Mouse (Mus musculus) stomach, embryonic 16.5 days (tissue): ENCODE measurements around the gene Gm36210. TPM values are rescaled to one million over a fixed set of nuclear protein-coding genes. Genes with fewer than 3 reads are reported as not detected.

ENCODE experiments used
- ATAC-seq: fragments of 200-750 bp; cut with Nextera tagmentation; 2 replicates; pipeline ENCODE4 v1.8.0; 2017; ENCODE audit warnings: moderate number of reproducible peaks, moderate TSS enrichment; ENCODE audit not compliant: insufficient read depth, low FRiP score
- H3K27ac ChIP-seq: fragments of 300-500 bp; sonication (generic); 2 replicates; pipeline ENCODE4 v1.5.1; 2014; ENCODE audit warnings: low read length
- H3K27me3 ChIP-seq: fragments of 300-500 bp; sonication (generic); 2 replicates; pipeline ENCODE4 v1.6.1; 2014; ENCODE audit warnings: low read length, control low read depth, mixed read lengths; ENCODE audit not compliant: control insufficient read depth, insufficient read depth
- H3K36me3 ChIP-seq: fragments of 300-500 bp; sonication (generic); 2 replicates; pipeline ENCODE4 v1.6.1; 2014; ENCODE audit warnings: low read length; ENCODE audit not compliant: control insufficient read depth, insufficient read depth
- H3K4me1 ChIP-seq: fragments of 300-500 bp; sonication (generic); 2 replicates; pipeline ENCODE4 v1.6.1; 2014; ENCODE audit warnings: low read length, control low read depth, mixed read lengths; ENCODE audit not compliant: control insufficient read depth, insufficient read depth
- H3K4me2 ChIP-seq: fragments of 300-500 bp; sonication (generic); 2 replicates; pipeline ENCODE4 v1.6.1; 2014; ENCODE audit warnings: low read depth, low read length, mixed read lengths
- H3K4me3 ChIP-seq: fragments of 300-500 bp; sonication (generic); replicated peaks from 2 replicates; pipeline ENCODE4 v1.5.1; 2014; ENCODE audit warnings: mild to moderate bottlenecking, low read length
- H3K9ac ChIP-seq: fragments of 300-500 bp; sonication (generic); 2 replicates; pipeline ENCODE4 v1.6.1; 2014; ENCODE audit warnings: low read length
- H3K9me3 ChIP-seq: fragments of 300-500 bp; sonication (generic); replicated peaks from 2 replicates; pipeline ENCODE4 v1.6.1; 2016; ENCODE audit warnings: low read length, control low read depth; ENCODE audit not compliant: control insufficient read depth
- WGBS: fragments of 180-500 bp; shearing (Covaris S2); extraction: QIAGEN DNeasy Blood & Tissue Kit; methylation state at CpG from one replicate; pipeline ENCODE4 v1.1.7; 2014; 5-methylcytosine and 5-hydroxymethylcytosine counted together
- polyA plus RNA-seq: library from polyadenylated mRNA; unstranded; fragments of >200 nt; fragmentation: Nextera tagmentation; extraction: Ambion mirVana; gene quantifications from 2 replicates; pipeline ENCODE4 v1.2.1, GENCODE M21; 2015

Gene Gm36210
- polyA plus RNA-seq, 1 experiment from 2014 or later = 0.10 TPM

DNA sequence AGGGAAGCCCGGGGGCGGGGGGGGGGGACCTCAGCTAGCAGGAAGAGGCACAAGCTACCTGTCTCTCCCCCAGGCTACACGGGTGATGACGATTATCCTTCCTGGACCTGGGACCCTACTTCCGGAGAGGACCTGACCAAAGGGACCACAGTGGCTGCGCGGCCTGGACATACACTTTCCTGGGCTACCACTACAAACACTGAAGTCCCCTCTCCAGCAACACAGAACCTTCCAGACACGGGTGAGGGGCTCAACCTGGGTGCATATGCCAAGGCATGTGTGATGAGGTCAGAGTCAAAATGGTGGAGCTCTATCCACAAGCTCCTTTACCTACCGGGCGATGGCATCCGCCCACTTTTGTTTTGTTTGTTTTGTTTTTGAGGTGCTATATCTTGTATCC lies 31.1 kb upstream of the Gm36210 start:
- H3K4me2 ChIP-seq = no peak overlapping the region
- 71% methylated on average over 11 of the region's 11 CpGs for WGBS
- ATAC-seq = no peak
- no peak overlapping the region for H3K9ac ChIP-seq
- no peaks in the 10 kb centered on the region for H3K27me3 ChIP-seq
- no peaks in the 10 kb centered on the region for H3K4me1 ChIP-seq
- H3K36me3 ChIP-seq = no peaks in the 10 kb centered on the region
- 0 out of 2 replicates have a peak, but pooled peaks cover 4% of the 10 kb centered on the region for H3K9me3 ChIP-seq
- no peak overlapping the region for H3K27ac ChIP-seq
- H3K4me3 ChIP-seq = no peak overlapping the region

DNA sequence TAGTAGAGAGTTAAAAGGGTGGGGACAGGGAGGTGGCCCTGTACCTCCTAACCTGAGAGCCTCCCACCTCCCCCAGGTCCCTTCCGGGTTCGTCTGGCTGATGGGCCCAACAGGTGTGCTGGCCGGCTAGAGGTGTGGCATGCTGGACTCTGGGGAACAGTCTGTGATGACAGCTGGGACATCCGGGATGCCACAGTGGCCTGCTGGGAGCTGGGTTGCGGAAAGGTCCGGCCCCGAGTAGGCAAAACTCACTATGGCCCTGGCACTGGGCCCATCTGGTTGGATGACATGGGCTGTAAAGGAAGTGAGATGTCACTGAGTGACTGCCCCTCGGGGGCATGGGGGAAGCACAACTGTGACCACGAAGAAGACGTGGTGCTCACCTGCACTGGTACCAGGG lies 30.5 kb upstream of the Gm36210 start:
- Histone ChIP-seq H3K27ac (no peak overlapping the region), H3K4me3 (no peak overlapping the region), H3K4me2 (no peak overlapping the region), H3K27me3 (no peaks in the 10 kb centered on the region), H3K36me3 (no peaks in the 10 kb centered on the region), H3K9me3 (0 out of 2 replicates have a peak, but pooled peaks cover 4% of the 10 kb centered on the region), H3K9ac (no peak overlapping the region), H3K4me1 (no peaks in the 10 kb centered on the region)
- 78% methylated on average over 10 of the region's 10 CpGs for WGBS
- ATAC-seq = no peak; the same call in 1 of the 2 replicates

DNA sequence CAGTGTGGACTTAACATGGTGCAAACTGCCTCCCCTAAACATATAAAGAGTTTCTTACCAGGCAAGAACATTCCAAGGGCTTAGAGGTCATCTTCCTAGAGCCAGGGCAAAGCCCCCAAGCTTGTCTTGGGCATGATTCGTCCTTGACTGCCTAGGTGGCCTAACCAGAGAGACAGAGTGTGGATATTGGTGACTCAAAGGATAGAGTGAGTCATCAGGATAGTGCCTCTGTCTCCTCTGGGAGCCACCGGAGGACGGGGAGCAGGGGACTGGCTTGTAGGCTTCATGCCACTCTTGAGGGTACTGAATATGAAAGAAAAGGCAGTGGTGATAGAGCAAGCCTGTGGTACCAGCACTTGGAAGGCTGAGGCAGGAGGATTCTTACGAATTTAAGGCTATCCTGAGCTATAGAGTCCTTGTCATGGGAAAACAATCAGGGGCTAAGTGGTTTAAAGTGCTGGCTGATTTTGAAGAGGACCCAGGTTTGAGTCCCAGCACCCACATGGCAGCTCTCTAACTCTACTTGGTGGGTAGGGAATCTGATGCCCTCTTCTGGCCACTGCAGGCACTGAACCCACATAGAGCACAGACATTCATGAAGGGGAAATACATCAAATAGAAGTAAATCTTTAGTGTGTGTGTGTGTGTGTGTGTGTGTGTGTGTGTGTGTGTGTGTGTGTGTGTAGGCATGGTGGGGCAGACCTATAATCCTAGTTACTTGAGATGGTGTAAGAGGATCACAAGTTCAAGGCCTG lies 28.0 kb upstream of the Gm36210 start:
- WGBS = 73% methylated on average over 4 of the region's 4 CpGs
- no peak for ATAC-seq
- no peaks in the 10 kb centered on the region for H3K27me3 ChIP-seq
- no peak overlapping the region for H3K9ac ChIP-seq
- no peaks in the 10 kb centered on the region for H3K4me1 ChIP-seq
- H3K4me2 ChIP-seq = no peak overlapping the region
- H3K36me3 ChIP-seq = no peaks in the 10 kb centered on the region
- 0 out of 2 replicates have a peak, but pooled peaks cover 4% of the 10 kb centered on the region for H3K9me3 ChIP-seq
- no peak overlapping the region for H3K27ac ChIP-seq
- no peak overlapping the region for H3K4me3 ChIP-seq

DNA sequence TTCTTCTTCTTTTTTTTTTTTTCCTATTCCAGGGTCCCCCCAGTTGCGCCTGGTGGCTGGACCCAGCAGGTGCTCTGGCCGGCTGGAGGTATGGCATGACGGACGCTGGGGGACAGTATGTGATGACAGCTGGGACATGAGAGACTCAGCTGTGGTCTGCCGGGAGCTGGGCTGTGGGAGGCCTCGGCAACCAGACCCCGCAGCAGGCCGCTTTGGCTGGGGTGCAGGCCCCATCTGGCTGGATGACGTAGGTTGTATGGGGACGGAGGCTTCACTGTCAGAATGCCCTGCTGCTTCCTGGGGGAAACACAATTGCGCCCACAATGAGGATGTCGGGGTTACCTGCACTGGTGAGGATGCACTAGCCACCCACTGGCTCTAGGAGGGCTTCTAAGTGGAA lies 26.8 kb upstream of the Gm36210 start:
- H3K9me3 ChIP-seq = 0 out of 2 replicates have a peak, but pooled peaks cover 4% of the 10 kb centered on the region
- no peak overlapping the region for H3K9ac ChIP-seq
- WGBS = 81% methylated on average over 12 of the region's 12 CpGs
- H3K27ac ChIP-seq = no peak overlapping the region
- H3K27me3 ChIP-seq = no peaks in the 10 kb centered on the region
- no peak overlapping the region for H3K4me2 ChIP-seq
- no peak for ATAC-seq
- no peaks in the 10 kb centered on the region for H3K36me3 ChIP-seq
- H3K4me3 ChIP-seq = no peak overlapping the region
- H3K4me1 ChIP-seq = no peaks in the 10 kb centered on the region

DNA sequence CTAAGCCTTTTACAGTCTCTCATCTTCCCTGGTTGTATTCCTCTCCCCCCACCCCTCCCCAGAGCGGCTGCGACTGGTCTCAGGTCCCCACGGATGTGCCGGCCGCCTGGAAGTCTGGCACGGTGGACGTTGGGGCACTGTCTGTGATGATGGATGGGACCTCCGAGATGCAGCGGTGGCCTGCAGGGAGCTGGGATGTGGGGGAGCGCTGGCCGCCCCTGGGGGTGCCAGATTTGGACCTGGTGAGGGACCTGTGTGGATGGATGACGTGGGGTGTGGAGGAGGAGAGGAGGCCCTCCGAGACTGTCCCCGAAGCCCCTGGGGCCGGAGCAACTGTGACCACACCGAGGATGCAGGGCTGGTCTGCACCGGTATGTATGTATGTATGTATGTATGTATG lies 22.0 kb upstream of the Gm36210 start:
- 58% methylated on average over 17 of the region's 17 CpGs for WGBS
- Histone ChIP-seq H3K9ac (peak overlapping the region; percentile 41; the same call in 1 of the 2 replicates), H3K9me3 (no peaks in the 10 kb centered on the region), H3K4me3 (0 out of 2 replicates have a peak overlapping the region, but pooled peaks have one; percentile 2), H3K27ac (no peak overlapping the region), H3K36me3 (no peaks in the 10 kb centered on the region), H3K27me3 (no peaks in the 10 kb centered on the region), H3K4me1 (peaks cover 31% of the 10 kb centered on the region), H3K4me2 (no peak overlapping the region; the same call in 1 of the 2 replicates)
- no peak for ATAC-seq

DNA sequence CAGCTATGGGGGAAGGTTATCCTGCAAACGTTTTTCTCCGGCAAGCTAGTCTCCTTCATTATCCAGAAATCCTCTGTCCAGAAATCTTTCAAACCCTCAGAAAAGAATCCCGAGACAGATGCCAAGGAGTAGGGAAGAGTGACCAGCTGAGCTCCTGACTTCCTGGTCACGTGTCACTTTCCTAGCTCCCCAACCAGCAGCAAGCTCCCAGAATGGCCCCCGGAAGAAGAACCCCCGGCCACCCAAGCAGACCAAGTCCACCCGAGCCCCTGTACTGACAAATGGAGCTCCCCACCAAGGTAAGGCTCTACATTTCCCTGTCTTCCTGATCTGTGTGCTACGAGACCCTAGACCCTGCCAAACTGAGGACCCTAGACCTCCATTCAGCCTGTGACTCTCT lies 21.4 kb upstream of the Gm36210 start:
- Histone ChIP-seq H3K4me2 (no peak overlapping the region; the same call in 1 of the 2 replicates), H3K4me3 (peak overlapping the region; percentile 5; the same call in 1 of the 2 replicates)

DNA sequence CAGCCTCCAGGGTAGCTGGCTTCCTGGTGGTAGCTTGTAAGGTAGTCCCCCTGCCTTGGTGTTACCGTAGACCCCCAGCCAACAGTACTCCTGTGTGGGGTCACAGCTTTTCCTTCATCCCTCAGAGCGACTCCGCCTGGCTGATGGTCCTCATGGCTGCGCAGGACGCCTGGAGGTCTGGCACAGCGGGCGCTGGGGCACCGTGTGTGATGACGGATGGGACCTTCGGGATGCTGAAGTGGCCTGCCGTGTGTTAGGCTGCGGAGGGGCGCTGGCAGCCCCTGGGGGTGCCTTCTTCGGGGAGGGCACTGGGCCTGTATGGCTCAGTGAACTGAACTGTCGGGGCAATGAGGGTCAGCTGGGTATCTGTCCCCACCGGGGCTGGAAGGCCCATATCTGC lies 20.5 kb upstream of the Gm36210 start:
- 79% methylated on average over 16 of the region's 16 CpGs for WGBS
- H3K27ac ChIP-seq = no peak overlapping the region
- H3K36me3 ChIP-seq = no peaks in the 10 kb centered on the region
- H3K9ac ChIP-seq = 0 out of 2 replicates have a peak overlapping the region, but pooled peaks have one; percentile 66
- no peaks in the 10 kb centered on the region for H3K9me3 ChIP-seq
- H3K4me1 ChIP-seq = peaks cover 45% of the 10 kb centered on the region
- H3K4me3 ChIP-seq = no peak overlapping the region
- no peaks in the 10 kb centered on the region for H3K27me3 ChIP-seq
- H3K4me2 ChIP-seq = no peak overlapping the region
- ATAC-seq = no peak

More for the DNA sequence above, 21.4 kb upstream of the Gm36210 start:
- peaks cover 37% of the 10 kb centered on the region for H3K4me1 ChIP-seq
- peak overlapping the region; percentile 4; the same call in 1 of the 2 replicates for H3K9ac ChIP-seq
- H3K27me3 ChIP-seq = no peaks in the 10 kb centered on the region
- H3K9me3 ChIP-seq = no peaks in the 10 kb centered on the region
- H3K27ac ChIP-seq = no peak overlapping the region
- WGBS = 45% methylated on average over 8 of the region's 8 CpGs
- no peak for ATAC-seq
- H3K36me3 ChIP-seq = no peaks in the 10 kb centered on the region

DNA sequence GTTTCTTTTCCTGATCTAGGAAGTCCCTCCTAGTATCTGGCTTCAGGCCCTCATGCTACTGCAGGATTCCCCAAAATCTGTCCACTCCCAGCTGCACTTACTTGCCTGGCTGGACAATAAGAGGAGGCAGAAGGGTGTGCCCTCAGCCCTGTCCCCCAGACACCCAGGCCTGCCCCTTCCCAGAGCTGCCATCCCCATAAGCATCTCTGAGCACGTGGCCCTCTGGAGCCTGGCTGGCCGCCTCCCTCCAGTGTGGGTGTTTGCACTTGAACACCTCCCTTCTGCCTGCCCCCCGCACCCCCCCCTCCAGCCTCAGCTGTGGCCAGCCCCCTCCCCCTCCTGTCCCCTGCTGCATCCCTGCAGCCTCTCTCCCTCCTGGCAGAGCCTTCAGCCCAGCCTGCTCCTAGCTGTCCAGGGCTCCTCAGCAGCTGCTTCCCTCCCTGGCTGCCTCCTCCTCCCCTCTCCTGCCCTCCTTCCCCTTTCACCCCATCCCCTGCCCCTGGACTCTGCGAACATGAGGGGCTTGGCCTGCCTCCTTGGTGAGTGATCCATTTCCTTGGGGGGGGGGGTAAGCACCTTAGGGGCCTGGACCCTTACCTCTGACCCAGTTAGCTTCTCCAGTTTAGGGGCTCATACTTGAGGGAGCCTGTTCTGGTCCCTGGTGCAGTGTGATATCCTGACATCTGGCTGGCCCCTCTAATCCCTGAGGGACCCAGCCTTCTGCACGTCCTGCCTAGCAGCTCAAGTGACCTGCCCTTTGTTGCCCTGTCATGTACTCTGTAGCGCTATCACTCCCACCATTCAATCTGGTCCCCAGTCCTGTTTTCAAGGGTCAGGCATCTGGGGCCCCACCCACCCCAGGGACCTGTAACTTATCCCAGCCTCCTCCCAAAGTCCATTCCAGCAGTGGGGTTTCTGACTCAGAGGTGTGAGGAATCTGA lies 19.4 kb upstream of the Gm36210 start, which contains the start of gene Ssc5d:
Gene Ssc5d (plus strand): TSS at position 345 of the 941 bp plus-strand sequence.
- Histone ChIP-seq H3K4me1 (peaks cover 45% of the 10 kb centered on the region), H3K36me3 (peaks cover 2% of the 10 kb centered on the region; the same call in 1 of the 2 replicates), H3K27ac (peak within 1 kb of the TSS; percentile 95), H3K9me3 (no peaks in the 10 kb centered on the region), H3K4me2 (peak within 1 kb of the TSS; percentile 62), H3K4me3 (peak within 1 kb of the TSS; percentile 4), H3K9ac (peak within 1 kb of the TSS; percentile 66), H3K27me3 (no peaks in the 10 kb centered on the region)
- WGBS = 13% methylated on average over 6 of the region's 6 CpGs
- ATAC-seq = peak; percentile 74
